Mouse (Mus musculus): Measurements from ENCODE around the gene Sh2d3c. TPM values are rescaled to one million over a fixed set of nuclear protein-coding genes. Genes with fewer than 3 reads are reported as not detected.

Sh2d3c gene
- polyA plus RNA-seq (2017; shearing (Covaris generic)), result 62.7 TPM

DNA sequence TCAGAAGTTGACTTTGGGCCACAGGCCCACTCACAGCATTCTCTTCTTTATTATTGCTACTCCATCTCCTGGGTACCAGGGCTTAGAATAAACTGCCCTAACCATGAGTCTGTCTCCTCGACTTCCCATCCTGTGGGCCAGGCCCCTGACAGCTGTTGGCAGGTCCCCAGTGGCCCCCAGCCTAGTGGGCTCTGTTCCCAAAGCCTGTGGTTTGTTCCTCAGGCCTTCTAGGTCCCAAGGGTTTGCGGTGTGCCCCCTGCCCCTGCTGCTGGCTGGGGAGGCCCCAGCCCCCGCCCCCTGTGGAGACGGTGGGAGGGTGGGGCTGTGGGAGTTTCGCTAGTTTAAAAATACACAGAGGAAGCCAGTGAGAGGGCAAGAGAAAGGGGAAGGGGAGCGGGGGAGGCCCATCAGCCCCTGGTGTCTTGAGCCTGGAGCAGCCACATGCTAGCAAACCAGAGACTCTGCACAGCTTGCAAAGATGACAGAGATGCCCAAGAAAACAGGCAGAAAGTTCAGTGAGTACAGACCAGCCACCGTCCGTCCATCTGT lies at the start of gene Sh2d3c:
Sh2d3c (plus strand) TSS at position 375 of the 549 bp plus-strand sequence.

GRCm38 (mm10) chr2:32704021-32704421 lies 16.8 kb upstream of the Sh2d3c start, which contains the start of gene Fpgs:
Gene Fpgs, minus strand, starts transcription at chr2:32704145.

GRCm38 (mm10) chr2:32712934-32713817 lies 7.7 kb upstream of the Sh2d3c start, which contains the start of gene Cdk9:
Gene Cdk9, minus strand, starts transcription at chr2:32713076.

GRCm38 (mm10) chr2:32740916-32741272 lies 20.0 kb downstream of the Sh2d3c start, which contains the start of gene 6330409D20Rik:
Gene 6330409D20Rik, minus strand, starts transcription at chr2:32741016.

GRCm38 (mm10) chr2:32757056-32757845 lies 36.4 kb downstream of the Sh2d3c start, which contains the start of gene Tor2a:
Gene Tor2a, plus strand, starts transcription at chr2:32757234.

GRCm38 (mm10) chr2:32775359-32776074 lies 54.7 kb downstream of the Sh2d3c start, which contains the start of the genes Ttc16 and Ptrh1:
Gene Ttc16, minus strand, starts transcription at chr2:32775633.
Gene Ptrh1, plus strand, starts transcription at chr2:32775786.

DNA sequence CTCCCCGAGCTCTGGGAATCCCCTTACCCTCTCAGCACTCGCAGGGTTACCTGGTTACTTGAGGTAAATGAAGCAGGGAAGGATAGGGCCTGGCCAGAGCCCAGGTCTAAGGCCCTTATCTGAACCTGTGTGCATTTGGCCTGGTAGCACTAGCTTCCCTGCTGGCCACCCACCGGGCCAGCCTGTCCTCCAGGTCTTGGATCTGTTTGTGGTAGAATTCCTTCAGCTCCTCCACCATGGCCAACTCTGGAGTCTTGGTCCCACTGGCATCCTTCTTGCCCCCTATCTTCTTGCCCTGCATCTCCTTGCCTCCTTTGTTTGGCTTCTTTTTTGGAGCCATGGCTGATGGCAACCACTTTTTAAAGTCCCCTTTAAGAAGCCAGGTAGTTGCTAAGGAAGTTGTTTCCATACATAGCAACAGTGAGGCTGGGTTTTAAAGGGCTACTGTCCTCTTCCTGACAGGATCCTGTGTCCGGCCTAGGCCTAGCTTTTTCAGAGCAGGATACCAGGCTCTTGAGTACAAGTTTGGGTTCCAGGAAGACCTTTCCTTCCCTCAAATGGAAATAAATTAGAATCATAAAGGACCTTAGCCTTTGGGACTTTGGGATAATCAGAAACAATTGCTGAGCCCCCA lies 63.3 kb downstream of the Sh2d3c start, which contains the start of gene Cfap157:
Cfap157 (minus strand) TSS at position 381 of the 634 bp plus-strand sequence.

Other genes with a start within 250 kb of the Sh2d3c start
- gene Fam102a, start 185.7 kb upstream of the Sh2d3c start, polyA plus RNA-seq (2017; shearing (Covaris generic)), result 148 TPM
- gene Dpm2, start 150.2 kb upstream of the Sh2d3c start, polyA plus RNA-seq (2017; shearing (Covaris generic)), result 68.5 TPM
- gene Pip5kl1, start 146.3 kb upstream of the Sh2d3c start, polyA plus RNA-seq (2017; shearing (Covaris generic)), result not detected
- not detected for gene 9430097D07Rik, start 145.4 kb upstream of the Sh2d3c start, polyA plus RNA-seq (2017; shearing (Covaris generic))
- 25.4 TPM for gene St6galnac4, start 134.0 kb upstream of the Sh2d3c start, polyA plus RNA-seq (2017; shearing (Covaris generic))
- 2.7 TPM for gene St6galnac6, start 121.3 kb upstream of the Sh2d3c start, polyA plus RNA-seq (2017; shearing (Covaris generic))
- not detected for gene Ak1, start 99.3 kb upstream of the Sh2d3c start, polyA plus RNA-seq (2017; shearing (Covaris generic))
- gene Eng, start 74.5 kb upstream of the Sh2d3c start, polyA plus RNA-seq (2017; shearing (Covaris generic)), result not detected
- 14.1 TPM for gene Fpgs, start 16.9 kb upstream of the Sh2d3c start, polyA plus RNA-seq (2017; shearing (Covaris generic))
- gene Cdk9, start 8.0 kb upstream of the Sh2d3c start, polyA plus RNA-seq (2017; shearing (Covaris generic)), result 126 TPM
- not detected for gene 6330409D20Rik, start 20.0 kb downstream of the Sh2d3c start, polyA plus RNA-seq (2017; shearing (Covaris generic))
- 39.1 TPM for gene Tor2a, start 36.2 kb downstream of the Sh2d3c start, polyA plus RNA-seq (2017; shearing (Covaris generic))
- 2.0 TPM for gene Ttc16, start 54.6 kb downstream of the Sh2d3c start, polyA plus RNA-seq (2017; shearing (Covaris generic))
- gene Ptrh1, start 54.7 kb downstream of the Sh2d3c start, polyA plus RNA-seq (2017; shearing (Covaris generic)), result 12.3 TPM
- 2.5 TPM for gene Cfap157, start 63.4 kb downstream of the Sh2d3c start, polyA plus RNA-seq (2017; shearing (Covaris generic))
- gene Stxbp1, start 126.2 kb downstream of the Sh2d3c start, polyA plus RNA-seq (2017; shearing (Covaris generic)), result 13.5 TPM
- 1.5 TPM for gene Fam129b, start 155.1 kb downstream of the Sh2d3c start, polyA plus RNA-seq (2017; shearing (Covaris generic))
- 42.5 TPM for gene Rpl12, start 240.5 kb downstream of the Sh2d3c start, polyA plus RNA-seq (2017; shearing (Covaris generic))
- gene Lrsam1, start 240.6 kb downstream of the Sh2d3c start, polyA plus RNA-seq (2017; shearing (Covaris generic)), result 5.4 TPM